Mouse (Mus musculus) stomach, embryonic 16.5 days (tissue): Measurements from ENCODE around the gene Fstl1. TPM values are rescaled to one million over a fixed set of nuclear protein-coding genes. Genes with fewer than 3 reads are reported as not detected.
A peak's percentile ranks its signal among the peaks of the same experiment; 100 is the strongest.

Experiments used
- ATAC-seq: fragments of 200-750 bp; cut with Nextera tagmentation; 2 replicates; pipeline ENCODE4 v1.8.0; 2017; ENCODE audit warnings: moderate number of reproducible peaks, moderate TSS enrichment; ENCODE audit not compliant: insufficient read depth, low FRiP score
- H3K27ac ChIP-seq: fragments of 300-500 bp; sonication (generic); 2 replicates; pipeline ENCODE4 v1.5.1; 2014; ENCODE audit warnings: low read length
- H3K27me3 ChIP-seq: fragments of 300-500 bp; sonication (generic); 2 replicates; pipeline ENCODE4 v1.6.1; 2014; ENCODE audit warnings: low read length, control low read depth, mixed read lengths; ENCODE audit not compliant: control insufficient read depth, insufficient read depth
- H3K36me3 ChIP-seq: fragments of 300-500 bp; sonication (generic); 2 replicates; pipeline ENCODE4 v1.6.1; 2014; ENCODE audit warnings: low read length; ENCODE audit not compliant: control insufficient read depth, insufficient read depth
- H3K4me1 ChIP-seq: fragments of 300-500 bp; sonication (generic); 2 replicates; pipeline ENCODE4 v1.6.1; 2014; ENCODE audit warnings: low read length, control low read depth, mixed read lengths; ENCODE audit not compliant: control insufficient read depth, insufficient read depth
- H3K4me2 ChIP-seq: fragments of 300-500 bp; sonication (generic); 2 replicates; pipeline ENCODE4 v1.6.1; 2014; ENCODE audit warnings: low read depth, low read length, mixed read lengths
- H3K4me3 ChIP-seq: fragments of 300-500 bp; sonication (generic); replicated peaks from 2 replicates; pipeline ENCODE4 v1.5.1; 2014; ENCODE audit warnings: mild to moderate bottlenecking, low read length
- H3K9ac ChIP-seq: fragments of 300-500 bp; sonication (generic); 2 replicates; pipeline ENCODE4 v1.6.1; 2014; ENCODE audit warnings: low read length
- H3K9me3 ChIP-seq: fragments of 300-500 bp; sonication (generic); replicated peaks from 2 replicates; pipeline ENCODE4 v1.6.1; 2016; ENCODE audit warnings: low read length, control low read depth; ENCODE audit not compliant: control insufficient read depth
- WGBS: fragments of 180-500 bp; shearing (Covaris S2); extraction: QIAGEN DNeasy Blood & Tissue Kit; methylation state at CpG from one replicate; pipeline ENCODE4 v1.1.7; 2014; 5-methylcytosine and 5-hydroxymethylcytosine counted together
- polyA plus RNA-seq: library from polyadenylated mRNA; unstranded; fragments of >200 nt; fragmentation: Nextera tagmentation; extraction: Ambion mirVana; gene quantifications from 2 replicates; pipeline ENCODE4 v1.2.1, GENCODE M21; 2015

The Fstl1 gene
- polyA plus RNA-seq, 1 experiment from 2014 or later = 417 TPM

DNA sequence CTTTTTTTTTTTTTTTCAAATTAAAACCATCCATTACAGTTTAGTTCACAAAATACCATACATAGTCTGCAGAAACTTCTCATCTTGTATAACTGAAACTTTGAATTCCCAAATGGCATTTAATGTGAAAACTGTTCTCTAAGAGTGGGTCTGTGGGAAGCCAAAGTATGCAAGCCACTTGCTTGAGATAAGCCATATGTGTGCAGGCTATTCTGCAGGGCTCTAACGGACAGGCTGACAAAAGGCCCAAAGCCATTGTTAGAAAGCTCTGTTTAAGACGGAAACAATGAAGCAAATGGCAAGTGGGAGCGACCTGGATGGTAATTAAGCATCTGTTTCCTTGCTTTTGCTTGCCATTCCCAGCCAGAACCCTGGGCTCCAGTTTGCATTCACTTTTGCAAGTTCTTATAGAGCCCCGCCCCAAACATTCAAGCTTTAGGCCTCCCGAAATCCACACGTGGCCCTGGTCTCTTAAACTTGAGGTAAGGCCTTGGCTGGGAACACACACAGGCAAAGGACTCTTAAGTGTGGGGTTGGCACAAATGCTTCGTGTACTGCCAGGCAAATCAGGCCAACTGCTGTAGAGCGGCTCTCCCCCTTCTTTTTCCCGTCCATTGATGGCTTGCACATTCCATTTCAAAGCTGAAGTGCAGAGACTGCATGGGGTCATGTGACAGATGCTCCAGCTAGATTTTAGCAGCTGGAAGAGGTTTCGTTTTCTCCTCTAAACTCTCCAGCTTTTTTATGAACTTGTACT lies 32.4 kb downstream of the Fstl1 start:
- 0 out of 2 replicates have a peak, but pooled peaks cover 4% of the 10 kb centered on the region for H3K9me3 ChIP-seq
- peak; percentile 48; the same call in 1 of the 2 replicates for ATAC-seq
- H3K27ac ChIP-seq = peak overlapping the region; percentile 93
- peak overlapping the region; percentile 29 for H3K9ac ChIP-seq
- H3K27me3 ChIP-seq = no peaks in the 10 kb centered on the region
- whole genome bisulfite sequencing = 49% methylated on average over 10 of the region's 10 CpGs
- H3K4me2 ChIP-seq = peak overlapping the region; percentile 20
- peaks cover 42% of the 10 kb centered on the region for H3K4me1 ChIP-seq
- no peak overlapping the region for H3K4me3 ChIP-seq
- peaks cover 7% of the 10 kb centered on the region; the same call in 1 of the 2 replicates for H3K36me3 ChIP-seq

DNA sequence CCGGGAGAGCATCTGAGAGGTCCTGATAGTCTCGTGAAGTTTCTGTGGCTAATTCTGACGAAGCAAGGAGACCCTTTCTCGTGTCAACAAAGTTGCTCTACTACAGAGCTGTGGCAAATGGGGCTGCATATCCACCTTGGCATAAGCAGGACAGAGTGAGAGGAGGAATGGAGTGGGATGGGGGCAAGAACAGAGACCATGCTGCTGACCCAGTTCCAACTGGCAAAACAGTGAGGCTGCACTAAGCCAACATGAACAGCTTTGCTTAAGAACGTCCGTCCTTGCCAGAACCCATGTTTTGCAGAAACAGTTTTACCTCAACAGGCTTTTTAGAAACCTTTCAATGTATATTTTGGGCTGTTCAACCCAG lies 32.9 kb downstream of the Fstl1 start:
- Histone ChIP-seq H3K4me2 (peak overlapping the region; percentile 20; the same call in 1 of the 2 replicates), H3K27ac (peak overlapping the region; percentile 93)

DNA sequence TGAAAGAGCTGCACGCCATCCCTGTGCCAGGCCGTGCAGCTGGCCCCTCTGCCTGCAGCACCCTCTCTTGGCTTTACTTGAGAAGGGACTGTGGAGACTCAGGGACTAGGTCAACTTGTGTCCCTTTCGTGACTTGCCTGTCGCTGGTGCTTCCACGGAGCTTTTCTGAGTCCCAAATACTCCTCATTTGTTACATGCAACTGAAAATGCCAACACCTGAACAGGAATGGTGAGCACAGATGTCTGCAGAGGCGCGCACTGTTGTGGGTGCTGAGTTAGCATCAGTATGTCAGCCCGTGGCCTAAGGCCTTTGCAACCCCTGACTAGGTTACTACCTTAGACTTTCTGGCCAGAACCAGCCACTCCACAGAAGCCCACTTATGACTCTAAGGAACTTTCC lies 35.2 kb downstream of the Fstl1 start:
- Histone ChIP-seq H3K9ac (0 out of 2 replicates have a peak overlapping the region, but pooled peaks have one; percentile 25), H3K4me2 (no peak overlapping the region), H3K36me3 (no peaks in the 10 kb centered on the region), H3K4me3 (no peak overlapping the region), H3K27me3 (no peaks in the 10 kb centered on the region), H3K4me1 (peaks cover 39% of the 10 kb centered on the region), H3K9me3 (no peaks in the 10 kb centered on the region), H3K27ac (no peak overlapping the region; the same call in 1 of the 2 replicates)
- 78% methylated on average over 8 of the region's 8 CpGs for WGBS
- no peak for ATAC-seq

More for the DNA sequence above, 32.9 kb downstream of the Fstl1 start:
- 0 out of 2 replicates have a peak, but pooled peaks cover 5% of the 10 kb centered on the region for H3K36me3 ChIP-seq
- peaks cover 45% of the 10 kb centered on the region for H3K4me1 ChIP-seq
- peak overlapping the region; percentile 29; the same call in 1 of the 2 replicates for H3K9ac ChIP-seq
- ATAC-seq = no peak
- 0 out of 2 replicates have a peak, but pooled peaks cover 4% of the 10 kb centered on the region for H3K9me3 ChIP-seq
- no peaks in the 10 kb centered on the region for H3K27me3 ChIP-seq
- 51% methylated on average over 6 of the region's 6 CpGs for WGBS
- H3K4me3 ChIP-seq = no peak overlapping the region

DNA sequence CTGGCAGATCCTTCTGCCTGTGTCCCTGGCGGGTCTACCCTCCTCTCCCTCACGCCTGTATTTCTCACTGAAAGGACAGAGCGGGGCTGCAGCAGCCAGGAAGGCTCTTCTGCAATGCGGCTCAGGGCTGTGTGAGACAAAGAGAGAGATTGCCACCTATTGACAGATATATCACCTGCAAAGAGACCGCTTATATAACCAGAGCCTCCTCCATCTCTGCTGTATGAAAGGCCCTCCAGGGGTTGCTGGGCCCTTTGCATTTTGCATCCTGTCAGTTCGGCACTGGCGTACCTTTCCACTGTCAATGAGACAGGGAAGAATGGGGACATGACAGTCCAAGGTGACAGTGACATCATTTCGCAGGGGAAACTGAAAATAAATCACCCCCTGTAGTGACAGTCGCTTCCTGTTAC lies 35.8 kb downstream of the Fstl1 start:
- no peak for ATAC-seq
- H3K4me3 ChIP-seq = no peak overlapping the region
- no peak overlapping the region for H3K27ac ChIP-seq
- H3K9me3 ChIP-seq = no peaks in the 10 kb centered on the region
- H3K36me3 ChIP-seq = no peaks in the 10 kb centered on the region
- no peak overlapping the region for H3K4me2 ChIP-seq
- H3K27me3 ChIP-seq = no peaks in the 10 kb centered on the region
- 47% methylated on average over 9 of the region's 9 CpGs for WGBS
- H3K9ac ChIP-seq = 0 out of 2 replicates have a peak overlapping the region, but pooled peaks have one; percentile 25
- H3K4me1 ChIP-seq = peaks cover 39% of the 10 kb centered on the region

DNA sequence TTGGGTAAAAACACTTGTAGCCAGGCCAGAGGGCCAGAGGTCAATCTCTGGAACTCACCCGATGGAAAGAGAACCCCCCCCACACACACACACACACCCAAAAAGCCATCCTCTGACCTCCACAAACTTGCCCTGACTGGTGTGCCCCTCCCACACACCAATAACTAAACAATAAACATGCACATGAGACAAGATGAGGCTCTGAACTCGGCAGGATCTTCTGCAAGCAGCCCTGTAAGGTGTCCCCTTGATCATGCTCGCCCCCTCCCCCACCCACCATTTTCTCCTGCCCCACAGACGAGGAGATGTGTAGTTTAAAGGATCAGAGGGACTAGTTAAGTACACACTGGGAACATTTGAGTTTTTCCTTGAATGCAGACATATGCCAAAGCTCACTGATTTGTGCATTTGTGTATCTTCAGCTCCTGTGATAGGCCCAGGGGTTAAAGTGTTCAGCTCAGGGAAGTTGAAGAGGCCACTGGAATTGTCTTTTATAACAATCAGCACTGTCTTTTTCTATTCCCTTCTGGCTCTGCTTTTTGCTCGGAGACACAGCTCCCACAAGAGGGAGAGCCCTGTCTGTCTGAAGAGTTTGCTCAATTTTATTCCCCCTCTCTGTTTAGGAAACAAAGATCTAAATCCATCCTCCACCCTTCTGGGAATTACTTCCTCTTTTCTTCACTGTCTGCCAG lies 37.2 kb downstream of the Fstl1 start:
- Histone ChIP-seq H3K9ac (no peak overlapping the region), H3K9me3 (no peaks in the 10 kb centered on the region), H3K27me3 (no peaks in the 10 kb centered on the region), H3K36me3 (peaks cover 5% of the 10 kb centered on the region), H3K27ac (peak overlapping the region; percentile 80), H3K4me1 (peaks cover 35% of the 10 kb centered on the region), H3K4me2 (peak overlapping the region; percentile 1; the same call in 1 of the 2 replicates), H3K4me3 (no peak overlapping the region)
- no peak for ATAC-seq
- 33% methylated on average over 5 of the region's 5 CpGs for WGBS

DNA sequence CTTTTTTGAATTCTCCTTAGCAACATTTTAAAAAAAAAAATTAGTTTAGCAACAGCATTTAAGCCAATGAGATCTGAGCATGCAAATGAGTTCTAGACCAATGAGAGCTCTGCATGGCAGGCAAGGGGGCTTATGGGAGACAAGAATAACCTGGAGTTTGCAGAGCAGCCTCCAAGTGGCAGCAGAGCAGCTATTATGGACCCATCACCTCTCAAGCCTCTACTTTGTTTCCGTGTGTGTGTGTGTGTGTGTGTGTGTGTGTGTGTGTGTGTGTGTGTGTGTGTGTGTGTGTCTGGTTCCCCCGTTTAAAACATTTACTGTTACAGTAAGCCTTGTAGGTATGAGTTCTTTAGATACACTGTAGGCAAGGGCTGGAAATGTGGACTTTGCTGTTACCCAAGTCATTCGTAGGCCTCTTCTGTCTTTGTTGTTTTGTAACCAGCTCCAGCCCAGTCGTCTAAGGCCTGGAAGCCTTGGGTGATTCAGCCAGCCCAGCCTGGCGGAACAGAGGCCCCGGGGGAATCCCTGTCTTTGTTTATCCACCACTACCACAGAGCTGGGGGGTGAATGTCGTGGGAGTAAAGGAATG lies 37.8 kb downstream of the Fstl1 start:
- Histone ChIP-seq H3K27ac (peak overlapping the region; percentile 80), H3K4me1 (peaks cover 28% of the 10 kb centered on the region), H3K36me3 (peaks cover 6% of the 10 kb centered on the region), H3K27me3 (no peaks in the 10 kb centered on the region), H3K4me3 (no peak overlapping the region), H3K9me3 (no peaks in the 10 kb centered on the region), H3K9ac (no peak overlapping the region), H3K4me2 (no peak overlapping the region)
- WGBS = 19% methylated on average over 7 of the region's 7 CpGs
- ATAC-seq = peak; percentile 92

DNA sequence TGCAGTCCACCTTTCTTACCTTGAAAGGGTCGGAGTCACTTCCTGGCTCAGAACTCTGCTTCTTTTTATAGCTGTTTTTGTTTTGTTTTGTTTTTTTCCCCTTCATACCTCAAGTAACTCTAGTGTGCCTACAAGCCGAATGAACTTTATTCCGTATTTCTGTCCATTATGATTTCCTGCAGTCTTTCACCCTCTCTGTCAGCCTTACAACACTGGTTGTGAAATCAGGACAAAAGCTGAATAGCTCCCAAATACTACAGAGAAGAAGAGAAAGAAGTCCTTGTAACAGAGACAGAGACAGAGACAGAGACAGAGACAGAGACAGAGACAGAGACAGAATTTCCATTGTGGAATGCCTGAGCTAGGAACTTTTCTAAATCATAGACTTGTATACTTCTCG lies 41.3 kb downstream of the Fstl1 start:
- no peak overlapping the region for H3K4me2 ChIP-seq
- H3K4me1 ChIP-seq = peaks cover 15% of the 10 kb centered on the region
- peaks cover 6% of the 10 kb centered on the region for H3K36me3 ChIP-seq
- no peaks in the 10 kb centered on the region for H3K9me3 ChIP-seq
- H3K9ac ChIP-seq = no peak overlapping the region
- ATAC-seq = no peak
- no peaks in the 10 kb centered on the region for H3K27me3 ChIP-seq
- no peak overlapping the region for H3K27ac ChIP-seq
- no peak overlapping the region for H3K4me3 ChIP-seq
- 93% methylated on average over 4 of the region's 4 CpGs for WGBS

DNA sequence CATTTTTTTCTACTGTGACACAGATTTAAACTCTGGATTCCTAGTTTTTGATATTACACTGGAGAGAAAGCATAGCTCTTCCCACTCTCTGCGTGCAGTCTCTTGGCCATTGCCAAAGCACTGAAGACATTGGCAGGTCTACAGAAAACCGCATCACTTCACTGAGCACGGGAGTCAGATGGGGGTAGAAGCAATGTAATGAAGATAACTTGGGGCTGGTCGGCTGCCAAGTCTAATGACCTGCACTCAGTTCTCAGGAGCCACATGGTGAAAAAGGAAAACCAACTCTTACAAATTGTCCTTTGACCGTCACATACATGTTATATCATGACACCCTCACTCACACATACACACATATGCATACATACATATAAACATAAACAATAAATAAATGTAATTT lies 47.3 kb downstream of the Fstl1 start:
- no peak overlapping the region for H3K27ac ChIP-seq
- 79% methylated on average over 5 of the region's 5 CpGs for WGBS
- H3K27me3 ChIP-seq = no peaks in the 10 kb centered on the region
- no peaks in the 10 kb centered on the region for H3K4me1 ChIP-seq
- H3K4me2 ChIP-seq = no peak overlapping the region
- H3K36me3 ChIP-seq = peaks cover 9% of the 10 kb centered on the region
- H3K9me3 ChIP-seq = no peaks in the 10 kb centered on the region
- no peak overlapping the region for H3K4me3 ChIP-seq
- H3K9ac ChIP-seq = no peak overlapping the region
- ATAC-seq = no peak
